Mouse (Mus musculus) testis, adult 2 months (tissue): ENCODE data around the gene Camta2.

ENCODE experiments used
- CTCF ChIP-seq: fragments of 200-500 bp; IDR thresholded peaks from 2 replicates; pipeline ENCODE4 v1.5.1; 2012; ENCODE audit warnings: low read depth, mild to moderate bottlenecking, inconsistent platforms, low read length, moderate library complexity; ENCODE audit not compliant: control insufficient read depth, insufficient read depth, insufficient replicate concordance
- POLR2A ChIP-seq: fragments of 200-500 bp; IDR thresholded peaks from 2 replicates; pipeline ENCODE4 v1.6.1; 2012; ENCODE audit warnings: low read depth, mild to moderate bottlenecking, inconsistent platforms, low read length, moderate library complexity; ENCODE audit not compliant: control insufficient read depth

- TF ChIP-seq POLR2A (no peak), CTCF (no peak)
Measured at GRCm38 (mm10) chr11:70699051-70699450, 11.1 kb upstream of the Camta2 start.
